8 mouse cellular contexts compared by ENCODE assay signal in the genomic region with DNA sequence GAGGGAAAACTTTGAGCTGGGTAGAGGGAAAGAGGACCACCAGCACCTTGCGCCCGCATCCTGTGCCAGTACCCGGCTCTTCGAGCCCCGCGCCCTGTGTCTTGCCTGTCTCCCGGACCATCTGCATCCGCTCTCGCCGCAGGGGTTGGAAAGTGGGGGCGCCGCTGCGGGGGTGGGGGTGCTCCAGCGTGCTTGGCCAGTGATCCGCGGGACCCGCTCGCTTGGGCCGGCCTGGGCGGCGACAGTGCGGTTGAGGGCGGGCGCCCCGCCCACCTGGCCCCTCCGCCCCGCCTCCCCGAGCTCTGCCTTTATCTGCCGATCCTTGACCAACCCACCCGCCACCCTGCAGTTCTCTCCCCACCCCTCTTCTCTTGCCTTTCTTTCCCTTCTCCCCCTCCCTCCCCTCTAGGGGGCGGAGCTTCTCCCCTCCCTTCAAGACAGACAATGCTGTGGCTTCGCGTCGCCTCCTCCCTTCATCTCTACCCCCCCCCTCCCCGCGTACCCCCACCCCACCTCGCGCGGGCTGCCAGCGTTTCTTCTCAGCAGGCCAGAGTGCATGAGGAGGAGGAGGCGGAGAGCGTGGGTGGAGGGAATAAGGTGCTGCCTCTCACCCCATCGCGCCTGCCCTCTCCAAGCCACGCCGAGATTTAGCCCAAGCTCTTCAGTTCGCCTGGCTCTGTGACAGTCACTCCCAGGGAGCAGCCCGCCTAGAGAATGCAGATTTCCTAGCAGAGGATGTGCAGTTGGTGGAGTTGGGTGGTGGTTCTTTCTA. TPM values are rescaled to one million over a fixed set of nuclear protein-coding genes. Genes with fewer than 3 reads are reported as not detected.
A peak's percentile ranks its signal among the peaks of the same experiment; 100 is the strongest.
DNase-seq lines count a peak whose midpoint lies in the region; ATAC-seq and TF ChIP-seq lines count a peak whose summit lies in the region.

A gene (minus strand): TSS at position 613 of the 772 bp plus-strand sequence.

- no peaks in the 10 kb centered on the region for H3K4me1 ChIP-seq in ES-Bruce4 (ENCODE audit: control insufficient read depth, insufficient read depth, low read length)
- peaks cover 16% of the 10 kb centered on the region; the same call in 1 of the 2 replicates for H3K4me1 ChIP-seq in forebrain, embryonic 14.5 days (ENCODE audit: control insufficient read depth, insufficient read depth, low read length)
- H3K4me1 ChIP-seq in neural tube, embryonic 15.5 days: peaks cover 50% of the 10 kb centered on the region

- peaks cover 5% of the 10 kb centered on the region; the same call in 1 of the 2 replicates for H3K27me3 ChIP-seq in ES-Bruce4 (ENCODE audit: control insufficient read depth, insufficient read depth, low read length, poor library complexity, severe bottlenecking)
- H3K27me3 ChIP-seq in forebrain, embryonic 14.5 days (replicated peaks; ENCODE audit: control insufficient read depth, insufficient read depth, low read length): no peaks in the 10 kb centered on the region
- H3K27me3 ChIP-seq in neural tube, embryonic 15.5 days (replicated peaks): no peaks in the 10 kb centered on the region

- ATAC-seq in forebrain, embryonic 14.5 days: peak; percentile 87
- peak; percentile 89 for ATAC-seq in neural tube, embryonic 15.5 days (ENCODE audit: low FRiP score)

- peak within 1 kb of the TSS; percentile 63 for H3K4me2 ChIP-seq in forebrain, embryonic 14.5 days (ENCODE audit: low read length)
- H3K4me2 ChIP-seq in neural tube, embryonic 15.5 days: peak within 1 kb of the TSS; percentile 93

- TF ChIP-seq EP300 in ES-Bruce4 (IDR thresholded peaks at IDR 0.05; ENCODE audit: insufficient read depth, low read depth, low read length): no peak

- WGBS in forebrain, embryonic 14.5 days: 1% methylated on average over 38 of the region's 48 CpGs
- whole genome bisulfite sequencing in large intestine, adult 2 months: under 1% methylated on average over 47 of the region's 48 CpGs
- under 1% methylated on average over 40 of the region's 48 CpGs for WGBS in neural tube, embryonic 15.5 days

- no peak for TF ChIP-seq CTCF in ES-Bruce4 (IDR thresholded peaks at IDR 0.05; ENCODE audit: low read depth, low read length)

- H3K36me3 ChIP-seq in ES-Bruce4 (ENCODE audit: control insufficient read depth, insufficient read depth, low read length, poor library complexity, severe bottlenecking): no peaks in the 10 kb centered on the region
- no peaks in the 10 kb centered on the region for H3K36me3 ChIP-seq in forebrain, embryonic 14.5 days (ENCODE audit: control insufficient read depth, insufficient read depth, low read length)
- no peaks in the 10 kb centered on the region for H3K36me3 ChIP-seq in neural tube, embryonic 15.5 days

- peak within 1 kb of the TSS; percentile 75 for H3K4me3 ChIP-seq in ES-Bruce4 (ENCODE audit: low read depth, low read length)
- H3K4me3 ChIP-seq in forebrain, embryonic 14.5 days (ENCODE audit: low read depth, low read length): peak within 1 kb of the TSS; percentile 63
- peak within 1 kb of the TSS; percentile 61 for H3K4me3 ChIP-seq in neural tube, embryonic 15.5 days (replicated peaks)

- no peaks in the 10 kb centered on the region for H3K9me3 ChIP-seq in ES-Bruce4 (replicated peaks; ENCODE audit: control insufficient read depth, insufficient read depth, low read length, poor library complexity, severe bottlenecking)
- H3K9me3 ChIP-seq in forebrain, embryonic 14.5 days (replicated peaks; ENCODE audit: control insufficient read depth, low read length): no peaks in the 10 kb centered on the region
- no peaks in the 10 kb centered on the region for H3K9me3 ChIP-seq in neural tube, embryonic 15.5 days (replicated peaks)

- intact Hi-C loops in heart, postnatal 10 days (cut with DNase I): no loop called here

- peak within 1 kb of the TSS; percentile 74 for H3K9ac ChIP-seq in ES-Bruce4 (ENCODE audit: low read depth, poor library complexity, severe bottlenecking)
- H3K9ac ChIP-seq in forebrain, embryonic 14.5 days (ENCODE audit: low read length): peak within 1 kb of the TSS; percentile 77
- peak within 1 kb of the TSS; percentile 68 for H3K9ac ChIP-seq in neural tube, embryonic 15.5 days (replicated peaks)

- TF ChIP-seq POLR2A in ES-Bruce4 (IDR thresholded peaks at IDR 0.05; ENCODE audit: insufficient read depth, low read length): no peak

- DNase-seq in c-Kit-positive CD71-positive TER-119-positive erythroid progenitor cells, embryonic 14.5 days (ENCODE audit: low spot score): peak; percentile 30
- peak; percentile 96 for DNase-seq in forebrain, embryonic 14.5 days (ENCODE audit: low spot score)
- peak; percentile 86 to 89 for DNase-seq in heart, postnatal 10 days
- DNase-seq in large intestine, adult 2 months (ENCODE audit: low read depth, low spot score): no peak
- peak; percentile 91 to 92 for DNase-seq in lung, adult 18-20 months
- DNase-seq in testis, postnatal 14 days (ENCODE audit: low spot score): peak; percentile 90

- no peak within 1 kb of the TSS for H3K27ac ChIP-seq in ES-Bruce4 (ENCODE audit: insufficient read depth, low read length)
- H3K27ac ChIP-seq in forebrain, embryonic 14.5 days (ENCODE audit: low read depth, low read length): peak within 1 kb of the TSS; percentile 85
- peak within 1 kb of the TSS; percentile 91 for H3K27ac ChIP-seq in neural tube, embryonic 15.5 days (replicated peaks)

RNA-seq across cellular contexts. Expression of the gene that starts here (rescaled TPM):
- polyA plus RNA-seq in ES-Bruce4 (2011; ENCODE audit: insufficient read depth, insufficient read length, low read depth, missing spikeins): 4.0 and 4.3 TPM in 2 replicates
- polyA plus RNA-seq in forebrain, embryonic 14.5 days (2014; fragmentation: Nextera tagmentation; extraction: Ambion mirVana): 17.9 and 20.3 TPM in 2 replicates
- 10 to 100 TPM; 16.2 TPM for total RNA-seq in heart, postnatal 10 days (2021)
- 10.2 and 16.3 TPM in 2 replicates for polyA plus RNA-seq in large intestine, adult 2 months (2012; rRNA removed)
- 21.6 and 22.5 TPM in 2 replicates for polyA plus RNA-seq in neural tube, embryonic 15.5 days (2015; fragmentation: Nextera tagmentation; extraction: Ambion mirVana)
